8 mouse cellular contexts compared by ENCODE assay signal in genomic region chr14:55822435-55822990, GRCm38 (mm10). TPM values are rescaled to one million over a fixed set of nuclear protein-coding genes. Genes with fewer than 3 reads are reported as not detected.
DNase-seq lines count a peak whose midpoint lies in the region; ATAC-seq and TF ChIP-seq lines count a peak whose summit lies in the region.

No protein-coding gene starts in this region.

- TF ChIP-seq CTCF in intestine, postnatal 0 days (IDR thresholded peaks at IDR 0.05; ENCODE audit: low read depth): peak; percentile 98
- TF ChIP-seq CTCF in spleen, adult 2 months (IDR thresholded peaks at IDR 0.05; ENCODE audit: extremely low read depth, insufficient read depth, insufficient read length, insufficient replicate concordance): peak; percentile 77; the same call in 1 of the 2 replicates

- TF ChIP-seq POLR2A in limb, embryonic 14.5 days (IDR thresholded peaks at IDR 0.05; ENCODE audit: borderline replicate concordance, extremely low read depth, insufficient read depth, insufficient read length): no peak
- no peak for TF ChIP-seq POLR2A in spleen, adult 2 months (IDR thresholded peaks at IDR 0.05; ENCODE audit: low read depth, low read length)

- no peaks in the 10 kb centered on the region; the same call in 1 of the 2 replicates for H3K4me1 ChIP-seq in intestine, postnatal 0 days (replicated peaks; ENCODE audit: control insufficient read depth, insufficient read depth, low read length)
- H3K4me1 ChIP-seq in limb, embryonic 14.5 days (ENCODE audit: control insufficient read depth, insufficient read depth, low read length): peaks cover 10% of the 10 kb centered on the region; the same call in 1 of the 2 replicates
- peaks cover 43% of the 10 kb centered on the region for H3K4me1 ChIP-seq in midbrain, embryonic 15.5 days
- H3K4me1 ChIP-seq in spleen, adult 2 months (ENCODE audit: control insufficient read depth, insufficient read depth, insufficient read length): no peaks in the 10 kb centered on the region; the same call in 1 of the 2 replicates

- H3K4me2 ChIP-seq in intestine, postnatal 0 days (replicated peaks; ENCODE audit: low read depth): peak overlapping the region; percentile 85
- H3K4me2 ChIP-seq in limb, embryonic 14.5 days (replicated peaks; ENCODE audit: low read depth, low read length, severe bottlenecking): peak overlapping the region; percentile 94
- H3K4me2 ChIP-seq in midbrain, embryonic 15.5 days: peak overlapping the region; percentile 95

- peak overlapping the region; percentile 70; the same call in 1 of the 2 replicates for H3K27ac ChIP-seq in intestine, postnatal 0 days (ENCODE audit: low read depth, low read length)
- H3K27ac ChIP-seq in limb, embryonic 14.5 days (replicated peaks; ENCODE audit: low read depth, low read length): peak overlapping the region; percentile 96
- peak overlapping the region; percentile 80 for H3K27ac ChIP-seq in midbrain, embryonic 15.5 days
- no peak overlapping the region for H3K27ac ChIP-seq in spleen, adult 2 months (ENCODE audit: insufficient read depth, low read length)

- peak overlapping the region; percentile 58 for H3K4me3 ChIP-seq in intestine, postnatal 0 days (ENCODE audit: low read depth, low read length)
- H3K4me3 ChIP-seq in limb, embryonic 14.5 days (replicated peaks; ENCODE audit: low read length): peak overlapping the region; percentile 96
- H3K4me3 ChIP-seq in midbrain, embryonic 15.5 days: peak overlapping the region; percentile 64
- H3K4me3 ChIP-seq in spleen, adult 2 months (ENCODE audit: extremely low read depth, insufficient read depth, insufficient read length): no peak overlapping the region

- peak overlapping the region; percentile 54 for H3K9ac ChIP-seq in intestine, postnatal 0 days (ENCODE audit: low read depth, low read length)
- H3K9ac ChIP-seq in limb, embryonic 14.5 days (ENCODE audit: low read depth, low read length, severe bottlenecking): peak overlapping the region; percentile 59
- peak overlapping the region; percentile 73; the same call in 1 of the 2 replicates for H3K9ac ChIP-seq in midbrain, embryonic 15.5 days

- H3K36me3 ChIP-seq in intestine, postnatal 0 days (ENCODE audit: control insufficient read depth, insufficient read depth): no peaks in the 10 kb centered on the region
- H3K36me3 ChIP-seq in limb, embryonic 14.5 days (ENCODE audit: control insufficient read depth, insufficient read depth, low read length): peaks cover 14% of the 10 kb centered on the region
- H3K36me3 ChIP-seq in midbrain, embryonic 15.5 days (replicated peaks): no peaks in the 10 kb centered on the region
- no peaks in the 10 kb centered on the region for H3K36me3 ChIP-seq in spleen, adult 2 months (ENCODE audit: control insufficient read depth, insufficient read depth, low read length)

- no peaks in the 10 kb centered on the region for H3K9me3 ChIP-seq in intestine, postnatal 0 days (ENCODE audit: control insufficient read depth)
- no peaks in the 10 kb centered on the region for H3K9me3 ChIP-seq in limb, embryonic 14.5 days (ENCODE audit: control insufficient read depth, low read length)
- no peaks in the 10 kb centered on the region for H3K9me3 ChIP-seq in midbrain, embryonic 15.5 days

- ATAC-seq in intestine, postnatal 0 days: peak; percentile 61
- ATAC-seq in limb, embryonic 14.5 days (ENCODE audit: low FRiP score, low read depth): no peak
- no peak for ATAC-seq in midbrain, embryonic 15.5 days (replicated peaks)

- peak; percentile 91 for DNase-seq in A20 (ENCODE audit: low read depth, low spot score)
- peak; percentile 88 for DNase-seq in adrenal gland, postnatal 10 days
- peak; percentile 89 for DNase-seq in embryo, embryonic 9.5 days (ENCODE audit: extremely low spot score)
- peak; percentile 87 for DNase-seq in heart, adult 18-20 months
- DNase-seq in limb, embryonic 14.5 days (ENCODE audit: low spot score): peak; percentile 87
- DNase-seq in spleen, adult 2 months (ENCODE audit: low read depth in 1 of 2, low spot score in 2 of 2): peak; percentile 63 to 70

- WGBS in intestine, postnatal 0 days: 3% methylated on average over 13 of the region's 13 CpGs
- WGBS in limb, embryonic 14.5 days: 2% methylated on average over 13 of the region's 13 CpGs
- 7% methylated on average over 13 of the region's 13 CpGs for WGBS in midbrain, embryonic 15.5 days
- 2% methylated on average over 13 of the region's 13 CpGs for WGBS in spleen, adult 2 months

- H3K27me3 ChIP-seq in intestine, postnatal 0 days (replicated peaks; ENCODE audit: control insufficient read depth, insufficient read depth, low read length): 0 out of 2 replicates have a peak, but pooled peaks cover 12% of the 10 kb centered on the region
- H3K27me3 ChIP-seq in limb, embryonic 14.5 days (ENCODE audit: control insufficient read depth, insufficient read depth, low read length): no peaks in the 10 kb centered on the region
- H3K27me3 ChIP-seq in midbrain, embryonic 15.5 days (replicated peaks): peaks cover 4% of the 10 kb centered on the region
- peaks cover 37% of the 10 kb centered on the region for H3K27me3 ChIP-seq in spleen, adult 2 months (ENCODE audit: control insufficient read depth, insufficient read depth, low read length)

RNA-seq across cellular contexts. Expression of gene Nfatc4, which starts 0.4 kb away (rescaled TPM):
- total RNA-seq in adrenal gland, postnatal 10 days (2021): 10 to 100 TPM; 23.5 to 28.2 TPM
- 1 to 10 TPM; 2.5 to 4.0 TPM for total RNA-seq in heart, adult 18-20 months (2021)
- polyA plus RNA-seq in intestine, postnatal 0 days (2015; fragmentation: Nextera tagmentation; extraction: Ambion mirVana): 5.9 and 6.1 TPM in 2 replicates
- polyA plus RNA-seq in limb, embryonic 14.5 days (2012; rRNA removed): 171 and 233 TPM in 2 replicates
- 83.5 and 114 TPM in 2 replicates for polyA plus RNA-seq in limb, embryonic 14.5 days (2014; fragmentation: Nextera tagmentation; extraction: Ambion mirVana)
- 8.4 and 10.8 TPM in 2 replicates for polyA plus RNA-seq in midbrain, embryonic 15.5 days (2015; fragmentation: Nextera tagmentation; extraction: Ambion mirVana)
- 4.6 and 5.0 TPM in 2 replicates for polyA plus RNA-seq in spleen, adult 2 months (2012; rRNA removed)

RNA-seq across cellular contexts. Expression of gene Nynrin, which starts 31.3 kb away (rescaled TPM):
- 10 to 100 TPM; 20.7 to 24.4 TPM for total RNA-seq in adrenal gland, postnatal 10 days (2021)
- 1 to 10 TPM; 7.2 to 7.4 TPM for total RNA-seq in heart, adult 18-20 months (2021)
- 2.2 and 2.5 TPM in 2 replicates for polyA plus RNA-seq in intestine, postnatal 0 days (2015; fragmentation: Nextera tagmentation; extraction: Ambion mirVana)
- 41.0 and 49.5 TPM in 2 replicates for polyA plus RNA-seq in limb, embryonic 14.5 days (2012; rRNA removed)
- polyA plus RNA-seq in limb, embryonic 14.5 days (2014; fragmentation: Nextera tagmentation; extraction: Ambion mirVana): 20.6 and 23.6 TPM in 2 replicates
- polyA plus RNA-seq in midbrain, embryonic 15.5 days (2015; fragmentation: Nextera tagmentation; extraction: Ambion mirVana): 12.4 and 13.6 TPM in 2 replicates
- polyA plus RNA-seq in spleen, adult 2 months (2012; rRNA removed): 2.5 and 3.0 TPM in 2 replicates

RNA-seq across cellular contexts. Expression of gene Ripk3, which starts 33.8 kb away (rescaled TPM):
- 1 to 10 TPM; 8.3 to 9.1 TPM for total RNA-seq in adrenal gland, postnatal 10 days (2021)
- 1 to 10 TPM; 1.6 to 2.9 TPM for total RNA-seq in heart, adult 18-20 months (2021)
- polyA plus RNA-seq in intestine, postnatal 0 days (2015; fragmentation: Nextera tagmentation; extraction: Ambion mirVana): 39.2 and 47.3 TPM in 2 replicates
- polyA plus RNA-seq in limb, embryonic 14.5 days (2012; rRNA removed): 35.9 and 41.4 TPM in 2 replicates
- 30.5 and 37.6 TPM in 2 replicates for polyA plus RNA-seq in limb, embryonic 14.5 days (2014; fragmentation: Nextera tagmentation; extraction: Ambion mirVana)
- 2.3 and 2.7 TPM in 2 replicates for polyA plus RNA-seq in midbrain, embryonic 15.5 days (2015; fragmentation: Nextera tagmentation; extraction: Ambion mirVana)
- 38.8 and 48.4 TPM in 2 replicates for polyA plus RNA-seq in spleen, adult 2 months (2012; rRNA removed)

RNA-seq across cellular contexts. Expression of gene Adcy4, which starts 38.6 kb away (rescaled TPM):
- 10 to 100 TPM; 10.3 to 12.6 TPM for total RNA-seq in adrenal gland, postnatal 10 days (2021)
- 10 to 100 TPM; 15.7 to 17.3 TPM for total RNA-seq in heart, adult 18-20 months (2021)
- polyA plus RNA-seq in intestine, postnatal 0 days (2015; fragmentation: Nextera tagmentation; extraction: Ambion mirVana): 3.5 and 4.3 TPM in 2 replicates
- 32.4 and 35.0 TPM in 2 replicates for polyA plus RNA-seq in limb, embryonic 14.5 days (2012; rRNA removed)
- 16.8 and 17.8 TPM in 2 replicates for polyA plus RNA-seq in limb, embryonic 14.5 days (2014; fragmentation: Nextera tagmentation; extraction: Ambion mirVana)
- polyA plus RNA-seq in midbrain, embryonic 15.5 days (2015; fragmentation: Nextera tagmentation; extraction: Ambion mirVana): 5.7 and 6.2 TPM in 2 replicates
- 16.3 and 17.3 TPM in 2 replicates for polyA plus RNA-seq in spleen, adult 2 months (2012; rRNA removed)

RNA-seq across cellular contexts. Expression of gene Ltb4r1, which starts 56.8 kb away (rescaled TPM):
- total RNA-seq in adrenal gland, postnatal 10 days (2021): 1 to 10 TPM; 1.4 to 1.6 TPM
- under 1 TPM; 0.25 to 0.41 TPM for total RNA-seq in heart, adult 18-20 months (2021)
- polyA plus RNA-seq in intestine, postnatal 0 days (2015; fragmentation: Nextera tagmentation; extraction: Ambion mirVana): 3.8 and 4.1 TPM in 2 replicates
- polyA plus RNA-seq in limb, embryonic 14.5 days (2012; rRNA removed): 1.1 and 1.2 TPM in 2 replicates
- polyA plus RNA-seq in limb, embryonic 14.5 days (2014; fragmentation: Nextera tagmentation; extraction: Ambion mirVana): 0.33 and 0.78 TPM in 2 replicates
- 0.41 and 0.59 TPM in 2 replicates for polyA plus RNA-seq in midbrain, embryonic 15.5 days (2015; fragmentation: Nextera tagmentation; extraction: Ambion mirVana)
- polyA plus RNA-seq in spleen, adult 2 months (2012; rRNA removed): 4.2 and 6.6 TPM in 2 replicates
